Mouse (Mus musculus): ENCODE data around the gene Gm4450.

GRCm38 (mm10) chr3:98428928-98429525 lies 27.9 kb downstream of the Gm4450 start:
- TF ChIP-seq POLR2A (IDR thresholded peaks at IDR 0.05; ENCODE audit: control insufficient read depth, extremely low read depth, insufficient read depth, low read length, poor library complexity) (no peak), CTCF (IDR thresholded peaks at IDR 0.05; ENCODE audit: borderline replicate concordance, control insufficient read depth, extremely low read depth, insufficient read depth, low read length, poor library complexity) (no peak)

Data from thymus, adult 2 months (tissue).